Comparison of ENCODE assay signal across 8 mouse cellular contexts in the genomic region with DNA sequence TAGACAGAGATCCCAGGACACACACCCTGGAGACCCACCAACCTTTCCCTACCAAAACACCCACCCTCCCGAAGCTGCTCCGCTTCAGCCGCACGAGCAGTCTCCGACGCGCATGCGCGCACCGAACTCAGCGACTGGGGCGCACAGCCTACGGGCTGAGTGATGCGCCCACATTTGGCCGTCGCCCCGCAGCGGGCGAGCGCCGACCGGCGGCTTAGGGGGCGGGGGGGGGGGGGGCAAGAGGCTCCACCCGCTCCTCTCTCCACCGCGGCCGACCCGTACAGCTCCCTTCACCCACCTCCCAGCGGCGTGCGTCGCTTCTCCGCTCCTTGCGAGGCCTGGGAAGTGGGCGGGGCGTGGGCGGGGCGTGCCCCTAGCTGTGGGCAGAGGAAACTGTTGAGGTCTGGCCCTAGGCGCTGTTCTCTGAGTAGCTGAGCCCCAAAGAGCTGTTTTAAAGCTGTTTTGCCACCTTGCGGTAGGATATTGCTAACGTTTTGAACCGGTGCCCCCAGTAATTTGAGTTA. TPM values are rescaled to one million over a fixed set of nuclear protein-coding genes. Genes with fewer than 3 reads are reported as not detected.
DNase-seq lines count a peak whose midpoint lies in the region; ATAC-seq lines count a peak whose summit lies in the region.

A gene (minus strand): TSS at position 356 of the 524 bp plus-strand sequence.

- no peaks in the 10 kb centered on the region for H3K4me1 ChIP-seq in embryonic facial prominence, embryonic 14.5 days (ENCODE audit: control insufficient read depth, insufficient read depth, low read length)
- no peaks in the 10 kb centered on the region for H3K4me1 ChIP-seq in kidney, embryonic 14.5 days (ENCODE audit: control insufficient read depth, insufficient read depth, low read length)
- H3K4me1 ChIP-seq in limb, embryonic 15.5 days: peaks cover 9% of the 10 kb centered on the region; the same call in 1 of the 2 replicates

- peak within 1 kb of the TSS; percentile 35; the same call in 1 of the 2 replicates for H3K27ac ChIP-seq in embryonic facial prominence, embryonic 14.5 days (replicated peaks; ENCODE audit: low read depth, low read length)
- H3K27ac ChIP-seq in kidney, embryonic 14.5 days (ENCODE audit: low read depth, low read length): peak within 1 kb of the TSS; percentile 55; the same call in 1 of the 2 replicates
- peak within 1 kb of the TSS; percentile 74 for H3K27ac ChIP-seq in limb, embryonic 15.5 days

- no peaks in the 10 kb centered on the region for H3K27me3 ChIP-seq in embryonic facial prominence, embryonic 14.5 days (replicated peaks; ENCODE audit: control insufficient read depth, insufficient read depth, low read length)
- no peaks in the 10 kb centered on the region for H3K27me3 ChIP-seq in kidney, embryonic 14.5 days (ENCODE audit: control insufficient read depth, insufficient read depth, low read length)
- no peaks in the 10 kb centered on the region for H3K27me3 ChIP-seq in limb, embryonic 15.5 days

- no peaks in the 10 kb centered on the region for H3K9me3 ChIP-seq in embryonic facial prominence, embryonic 14.5 days (ENCODE audit: control insufficient read depth, low read length)
- no peaks in the 10 kb centered on the region for H3K9me3 ChIP-seq in kidney, embryonic 14.5 days (ENCODE audit: control insufficient read depth, low read length)
- no peaks in the 10 kb centered on the region for H3K9me3 ChIP-seq in limb, embryonic 15.5 days

- 0% methylated on average over 25 of the region's 43 CpGs for WGBS in embryonic facial prominence, embryonic 14.5 days
- WGBS in kidney, embryonic 14.5 days: under 1% methylated on average over 31 of the region's 43 CpGs
- WGBS in limb, embryonic 15.5 days: 0% methylated on average over 36 of the region's 43 CpGs

- H3K4me2 ChIP-seq in embryonic facial prominence, embryonic 14.5 days (ENCODE audit: low read depth, low read length): peak within 1 kb of the TSS; percentile 53
- H3K4me2 ChIP-seq in kidney, embryonic 14.5 days (replicated peaks; ENCODE audit: low read depth, low read length): peak within 1 kb of the TSS; percentile 64
- peak within 1 kb of the TSS; percentile 47 for H3K4me2 ChIP-seq in limb, embryonic 15.5 days

- peak within 1 kb of the TSS; percentile 51 for H3K9ac ChIP-seq in embryonic facial prominence, embryonic 14.5 days (ENCODE audit: low read depth, low read length)
- H3K9ac ChIP-seq in kidney, embryonic 14.5 days (ENCODE audit: low read depth, low read length): peak within 1 kb of the TSS; percentile 57
- H3K9ac ChIP-seq in limb, embryonic 15.5 days: peak within 1 kb of the TSS; percentile 42; the same call in 1 of the 2 replicates

- peak; percentile 99 for ATAC-seq in embryonic facial prominence, embryonic 14.5 days (ENCODE audit: low read depth)
- peak; percentile 99 for ATAC-seq in kidney, embryonic 14.5 days (ENCODE audit: low FRiP score, low TSS enrichment)
- ATAC-seq in limb, embryonic 15.5 days (ENCODE audit: insufficient number of reproducible peaks, low FRiP score, low TSS enrichment, low read depth): peak; percentile 95

- peaks cover 28% of the 10 kb centered on the region for H3K36me3 ChIP-seq in embryonic facial prominence, embryonic 14.5 days (ENCODE audit: control insufficient read depth, insufficient read depth, low read length)
- H3K36me3 ChIP-seq in kidney, embryonic 14.5 days (ENCODE audit: control insufficient read depth, insufficient read depth, low read length): peaks cover 22% of the 10 kb centered on the region
- peaks cover 18% of the 10 kb centered on the region for H3K36me3 ChIP-seq in limb, embryonic 15.5 days

- peak; percentile 96 for DNase-seq in 3T3-L1 (ENCODE audit: low read depth, low spot score)
- DNase-seq in adrenal gland, postnatal 4 days (ENCODE audit: low spot score in 2 of 2): peak; percentile 57 to 77
- peak; percentile 96 for DNase-seq in embryonic facial prominence, embryonic 14.5 days (ENCODE audit: low spot score)
- peak; percentile 75 to 81 for DNase-seq in heart, adult 9 months (ENCODE audit: low spot score in 2 of 2)
- DNase-seq in monocyte, adult 2 months (ENCODE audit: low read depth in 1 of 2, low spot score in 2 of 2): peak; percentile 21 to 40
- DNase-seq in spleen, postnatal 36 days (ENCODE audit: low spot score in 2 of 2): peak; percentile 83 to 85

- H3K4me3 ChIP-seq in embryonic facial prominence, embryonic 14.5 days (ENCODE audit: low read depth, low read length): peak within 1 kb of the TSS; percentile 45
- H3K4me3 ChIP-seq in kidney, embryonic 14.5 days (ENCODE audit: low read length): peak within 1 kb of the TSS; percentile 65
- peak within 1 kb of the TSS; percentile 57 for H3K4me3 ChIP-seq in limb, embryonic 15.5 days

RNA-seq across cellular contexts. Expression of the gene that starts here (rescaled TPM):
- 1 to 10 TPM; 5.3 to 6.2 TPM for total RNA-seq in adrenal gland, postnatal 4 days (2021)
- polyA plus RNA-seq in embryonic facial prominence, embryonic 14.5 days (2014; fragmentation: Nextera tagmentation; extraction: Ambion mirVana): 4.1 and 5.8 TPM in 2 replicates
- 4.7 and 6.8 TPM in 2 replicates for polyA plus RNA-seq in kidney, embryonic 14.5 days (2014; fragmentation: Nextera tagmentation; extraction: Ambion mirVana)
- polyA plus RNA-seq in limb, embryonic 15.5 days (2015; fragmentation: Nextera tagmentation; extraction: Ambion mirVana): 3.3 and 4.1 TPM in 2 replicates

Comparison
In these comparisons a context has a peak if more than half of its experiments do, and no peak if none do; other contexts are left out.
1. Peak in every context shown above with its lines: DNase-seq, ATAC-seq, H3K4me3 ChIP-seq and H3K27ac ChIP-seq.
2. DNase-seq: peak in every context shown above with its lines; median percentile 96 in 3T3-L1; 96 in embryonic facial prominence, embryonic 14.5 days; 84 in spleen, postnatal 36 days; 78 in heart, adult 9 months; 67 in adrenal gland, postnatal 4 days; 30 in monocyte, adult 2 months.